Mouse (Mus musculus) liver, adult 2 months (tissue): ENCODE measurements around the gene Rdh8. TPM values are rescaled to one million over a fixed set of nuclear protein-coding genes. Genes with fewer than 3 reads are reported as not detected.
A peak's percentile ranks its signal among the peaks of the same experiment; 100 is the strongest.

Experiments used
- DNase-seq: peaks from one replicate; pipeline ENCODE4 v3.0.0-alpha.2; 2011; ENCODE audit warnings: low read depth, low spot score; ENCODE audit errors: extremely low read depth
- H3K27ac ChIP-seq: fragments of 200-500 bp; replicated peaks from 2 replicates; pipeline ENCODE4 v1.5.1; 2012; ENCODE audit warnings: low read depth, mild to moderate bottlenecking, control low read depth, inconsistent platforms, low read length; ENCODE audit not compliant: insufficient read depth
- H3K27me3 ChIP-seq: fragments of 200-500 bp; 2 replicates; pipeline ENCODE4 v1.6.1; 2012; ENCODE audit warnings: mild to moderate bottlenecking, moderate library complexity, low read length, inconsistent platforms; ENCODE audit not compliant: control insufficient read depth, insufficient read depth
- H3K36me3 ChIP-seq: fragments of 200-500 bp; 2 replicates; pipeline ENCODE4 v1.6.1; 2012; ENCODE audit warnings: low read length, inconsistent platforms; ENCODE audit not compliant: control insufficient read depth, insufficient read depth
- H3K4me1 ChIP-seq: fragments of 200-500 bp; 2 replicates; pipeline ENCODE4 v1.6.1; 2011; ENCODE audit warnings: low read length; ENCODE audit not compliant: control insufficient read depth, insufficient read depth
- H3K4me3 ChIP-seq: fragments of 200-500 bp; 2 replicates; pipeline ENCODE4 v1.5.1; 2011; ENCODE audit warnings: low read depth, mild to moderate bottlenecking, control low read depth, low read length, moderate library complexity; ENCODE audit not compliant: insufficient read depth
- H3K79me2 ChIP-seq: fragments of 200-500 bp; 2 replicates; pipeline ENCODE4 v1.6.1; 2012; ENCODE audit warnings: inconsistent platforms, mild to moderate bottlenecking, low read length, moderate library complexity; ENCODE audit not compliant: control insufficient read depth, insufficient read depth
- H3K9ac ChIP-seq: fragments of 200-500 bp; 2 replicates; pipeline ENCODE4 v1.6.1; 2012; ENCODE audit warnings: low read depth, mild to moderate bottlenecking, control low read depth, inconsistent platforms, low read length
- CTCF ChIP-seq: fragments of 200-500 bp; IDR thresholded peaks from 2 replicates; pipeline ENCODE4 v1.5.1; 2011; ENCODE audit warnings: low read depth, low read length, control low read depth
- POLR2A ChIP-seq: fragments of 200-500 bp; IDR thresholded peaks from 2 replicates; pipeline ENCODE4 v1.6.1; 2011; ENCODE audit warnings: low read length, control low read depth; ENCODE audit not compliant: insufficient read depth; ENCODE audit errors: extremely low read depth
- WGBS: fragments of 180-500 bp; shearing (Covaris S2); methylation state at CpG from one replicate; pipeline ENCODE4 v1.1.7; 2018; 5-methylcytosine and 5-hydroxymethylcytosine counted together
- polyA plus RNA-seq: library from polyadenylated mRNA; depleted of rRNA; stranded (reverse); fragments of >200 nt; gene quantifications from 2 replicates; pipeline ENCODE4 v1.2.3, GENCODE M21; 2012; rRNA removed
- total RNA-seq: library from RNA; depleted of rRNA; stranded (reverse); fragments of >200 nt; gene quantifications from 2 replicates; pipeline ENCODE4 v1.2.3, GENCODE M21; 2014; rRNA removed

Rdh8 gene
- total RNA-seq = not detected in 2 replicates
- not detected in 2 replicates for polyA plus RNA-seq

DNA sequence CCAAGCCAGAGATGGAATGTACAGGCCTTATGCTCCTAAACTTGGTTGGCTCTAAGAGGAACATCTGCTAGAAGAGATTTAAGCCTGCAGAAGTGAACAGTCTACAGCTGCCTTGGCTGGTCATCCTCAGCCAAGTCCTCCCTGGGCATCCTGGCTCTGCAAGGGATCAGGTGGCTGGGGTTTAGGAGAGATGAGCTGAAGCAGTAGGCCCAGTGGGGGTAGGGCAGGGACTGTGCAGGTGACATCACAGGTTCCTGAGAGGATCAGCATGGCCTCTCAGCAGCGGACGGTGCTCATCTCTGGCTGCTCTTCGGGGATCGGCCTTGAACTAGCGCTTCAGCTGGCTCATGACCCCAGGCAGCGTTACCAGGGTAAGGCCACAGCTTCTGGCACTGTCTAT, at the start of gene Rdh8:
Gene Rdh8 (plus strand): TSS at position 268 of the 400 bp plus-strand sequence.
- H3K9ac ChIP-seq = no peak within 1 kb of the TSS
- H3K36me3 ChIP-seq = no peaks in the 10 kb centered on the region
- DNase-seq = peak; percentile 48
- no peak within 1 kb of the TSS for H3K27ac ChIP-seq
- WGBS = 46% methylated on average over 6 of the region's 6 CpGs
- peaks cover 5% of the 10 kb centered on the region; the same call in 1 of the 2 replicates for H3K27me3 ChIP-seq
- TF ChIP-seq CTCF (no peak), POLR2A (no peak)
- no peak within 1 kb of the TSS for H3K4me3 ChIP-seq
- H3K4me1 ChIP-seq = no peaks in the 10 kb centered on the region
- no peaks in the 10 kb centered on the region for H3K79me2 ChIP-seq

DNA sequence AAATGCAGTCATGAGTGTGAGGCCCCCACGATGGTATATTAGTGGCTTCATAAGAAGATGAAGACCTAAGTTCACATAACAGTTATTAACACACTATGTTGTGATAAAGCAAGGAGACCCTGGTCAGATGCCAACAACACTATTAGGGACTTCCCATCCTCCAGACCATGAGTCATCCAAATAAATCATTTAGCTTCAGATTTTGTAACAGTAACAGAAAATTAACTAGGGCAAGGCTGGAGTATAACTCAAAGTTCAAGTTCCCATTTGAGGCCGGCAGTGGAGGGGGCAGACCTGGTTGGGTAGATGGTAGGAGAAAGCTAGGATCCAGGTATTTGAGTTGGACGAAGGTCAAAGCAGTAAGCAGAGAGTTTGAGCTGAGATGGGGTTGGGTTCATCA, 37.0 kb upstream of the Rdh8 start:
- TF ChIP-seq CTCF = no peak
- no peak for TF ChIP-seq POLR2A
- Histone ChIP-seq H3K79me2 (no peaks in the 10 kb centered on the region), H3K9ac (no peak overlapping the region), H3K4me3 (no peak overlapping the region), H3K36me3 (no peaks in the 10 kb centered on the region; the same call in 1 of the 2 replicates), H3K27ac (peak overlapping the region; percentile 85), H3K4me1 (peaks cover 17% of the 10 kb centered on the region), H3K27me3 (no peaks in the 10 kb centered on the region)
- DNase-seq = peak; percentile 98
- WGBS = 26% methylated on average over 3 of the region's 3 CpGs

DNA sequence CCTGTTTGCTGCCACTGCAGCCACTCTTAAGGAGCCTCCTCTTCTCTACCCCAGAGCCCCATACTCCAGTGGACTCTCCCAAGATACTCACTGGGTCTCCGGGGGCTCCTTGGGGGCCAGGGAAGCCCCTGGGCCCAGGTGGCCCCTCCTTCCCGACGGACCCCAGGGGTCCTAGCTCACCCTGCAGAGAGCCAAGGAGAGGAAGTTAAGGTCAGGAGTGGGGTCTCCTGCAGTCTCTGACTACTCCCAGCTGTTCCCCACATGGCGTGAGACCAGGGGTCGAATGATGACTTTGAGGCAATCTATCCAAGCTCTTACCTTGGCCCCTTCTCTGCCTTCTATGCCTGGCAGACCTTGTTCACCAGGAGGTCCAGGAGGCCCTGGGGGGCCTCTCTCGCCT, 33.2 kb upstream of the Rdh8 start:
- WGBS = 87% methylated on average over 6 of the region's 6 CpGs
- Histone ChIP-seq H3K4me3 (no peak overlapping the region), H3K9ac (no peak overlapping the region), H3K27me3 (no peaks in the 10 kb centered on the region), H3K36me3 (no peaks in the 10 kb centered on the region; the same call in 1 of the 2 replicates), H3K4me1 (peaks cover 20% of the 10 kb centered on the region), H3K27ac (no peak overlapping the region), H3K79me2 (no peaks in the 10 kb centered on the region)
- no peak for TF ChIP-seq CTCF
- no peak for TF ChIP-seq POLR2A
- no peak for DNase-seq

DNA sequence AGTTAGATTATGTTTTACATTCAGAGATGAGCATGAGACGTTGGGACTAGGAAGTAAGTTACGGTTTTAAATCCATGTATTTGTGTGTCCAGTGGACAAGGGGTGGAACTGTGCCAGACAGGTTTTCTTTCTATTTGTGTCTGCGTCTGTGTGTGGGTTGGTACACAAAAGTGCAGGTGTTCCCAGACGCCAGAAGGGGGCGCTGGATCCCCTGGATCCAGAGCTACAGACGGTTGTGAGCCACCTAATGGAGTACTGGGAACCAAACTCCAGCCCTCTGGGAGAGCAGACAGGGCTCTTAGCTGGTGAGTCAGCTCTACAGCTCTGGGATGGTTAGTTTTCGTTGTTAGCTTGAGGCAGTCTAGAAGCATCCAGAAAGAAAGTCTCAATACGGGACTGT, 30.3 kb upstream of the Rdh8 start:
- H3K27ac ChIP-seq = no peak overlapping the region
- no peaks in the 10 kb centered on the region for H3K79me2 ChIP-seq
- H3K4me1 ChIP-seq = peaks cover 18% of the 10 kb centered on the region
- H3K4me3 ChIP-seq = no peak overlapping the region
- TF ChIP-seq CTCF (no peak), POLR2A (no peak)
- no peaks in the 10 kb centered on the region for H3K36me3 ChIP-seq
- no peak overlapping the region for H3K9ac ChIP-seq
- 76% methylated on average over 8 of the region's 8 CpGs for WGBS
- H3K27me3 ChIP-seq = no peaks in the 10 kb centered on the region
- no peak for DNase-seq

DNA sequence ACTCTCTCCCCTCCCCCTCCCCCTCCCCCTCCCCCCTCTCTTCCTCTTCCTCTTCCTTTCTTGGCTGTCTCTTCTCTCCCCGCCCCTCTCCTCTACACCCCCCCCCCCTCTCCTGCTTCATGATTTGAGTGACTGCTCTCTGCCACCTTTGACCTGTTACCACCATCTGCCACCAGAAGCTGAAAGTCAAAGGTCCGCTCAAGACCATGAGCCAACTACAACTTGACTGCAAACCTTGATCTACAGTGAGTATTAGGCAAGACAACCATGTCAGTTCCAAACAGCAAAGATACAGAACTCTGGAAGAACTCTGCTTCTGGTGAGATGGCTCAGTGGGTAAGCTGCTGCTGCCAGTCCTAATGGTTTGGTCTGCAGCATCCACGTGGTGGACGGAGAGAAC, 28.7 kb upstream of the Rdh8 start:
- no peaks in the 10 kb centered on the region for H3K27me3 ChIP-seq
- H3K9ac ChIP-seq = no peak overlapping the region
- peak overlapping the region; percentile 68 for H3K27ac ChIP-seq
- no peak overlapping the region for H3K4me3 ChIP-seq
- no peaks in the 10 kb centered on the region for H3K36me3 ChIP-seq
- no peak for TF ChIP-seq CTCF
- no peak for TF ChIP-seq POLR2A
- peak; percentile 98 for DNase-seq
- WGBS = 29% methylated on average over 3 of the region's 4 CpGs
- peaks cover 18% of the 10 kb centered on the region for H3K4me1 ChIP-seq
- no peaks in the 10 kb centered on the region for H3K79me2 ChIP-seq

DNA sequence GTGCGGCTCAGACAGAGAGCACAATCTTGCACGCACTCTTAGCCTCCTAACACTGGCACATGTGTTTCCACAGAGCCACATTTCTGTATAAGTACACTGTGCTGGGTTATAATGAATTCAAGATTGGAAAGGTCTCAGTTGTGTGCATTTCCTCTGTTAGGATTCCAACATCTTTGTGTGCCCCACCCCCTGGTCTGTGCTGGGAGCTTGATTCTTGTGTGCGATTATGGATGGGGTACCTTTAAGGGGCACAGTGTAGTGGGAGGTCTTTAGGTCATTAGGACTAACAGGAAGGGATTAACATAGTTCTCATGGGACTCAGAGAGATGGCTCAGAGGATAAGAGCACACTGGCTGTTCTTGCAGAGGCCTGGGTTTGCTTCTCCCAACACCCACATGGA, 28.0 kb upstream of the Rdh8 start:
- H3K9ac ChIP-seq = no peak overlapping the region
- H3K4me3 ChIP-seq = no peak overlapping the region
- H3K79me2 ChIP-seq = no peaks in the 10 kb centered on the region
- peaks cover 18% of the 10 kb centered on the region for H3K4me1 ChIP-seq
- WGBS = 92% methylated on average over 3 of the region's 3 CpGs
- peak overlapping the region; percentile 68 for H3K27ac ChIP-seq
- H3K27me3 ChIP-seq = no peaks in the 10 kb centered on the region
- no peak for DNase-seq
- H3K36me3 ChIP-seq = no peaks in the 10 kb centered on the region
- TF ChIP-seq POLR2A = no peak
- no peak for TF ChIP-seq CTCF
